Mouse (Mus musculus) erythroblast, embryonic 14.5 days (primary cell): ENCODE results near the gene Ankdd1b. TPM values are rescaled to one million over a fixed set of nuclear protein-coding genes. Genes with fewer than 3 reads are reported as not detected.

Experiments used
- H3K27me3 ChIP-seq: 2 replicates; pipeline ENCODE4 v1.6.1; 2012; ENCODE audit warnings: inconsistent platforms; ENCODE audit not compliant: control insufficient read depth
- H3K36me3 ChIP-seq: 2 replicates; pipeline ENCODE4 v1.6.1; 2012; ENCODE audit warnings: mild to moderate bottlenecking, inconsistent platforms; ENCODE audit not compliant: control insufficient read depth
- H3K4me1 ChIP-seq: 2 replicates; pipeline ENCODE4 v1.6.1; 2012; ENCODE audit warnings: inconsistent platforms; ENCODE audit not compliant: control insufficient read depth
- H3K4me3 ChIP-seq: replicated peaks from 2 replicates; pipeline ENCODE3; 2012; ENCODE audit warnings: moderate library complexity, mild to moderate bottlenecking, inconsistent platforms
- H3K9me3 ChIP-seq: 2 replicates; pipeline ENCODE4 v1.6.1; 2012; ENCODE audit warnings: low read length, inconsistent platforms, mixed read lengths; ENCODE audit not compliant: control insufficient read depth
- GATA1 ChIP-seq: IDR thresholded peaks from 2 replicates; pipeline ENCODE4 v1.6.1; 2012; ENCODE audit warnings: low read length, inconsistent platforms, mixed read lengths
- TAL1 ChIP-seq: IDR thresholded peaks from 3 replicates; pipeline ENCODE4 v1.6.1; 2012; ENCODE audit warnings: low read length, inconsistent platforms, mixed read lengths
- polyA plus RNA-seq: library from polyadenylated mRNA; stranded (reverse); fragments of >175 nt; gene quantifications from 2 replicates; pipeline ENCODE4 v1.2.3, GENCODE M21; 2012

The Ankdd1b gene
- polyA plus RNA-seq, 1 experiment: 0.02 TPM

DNA sequence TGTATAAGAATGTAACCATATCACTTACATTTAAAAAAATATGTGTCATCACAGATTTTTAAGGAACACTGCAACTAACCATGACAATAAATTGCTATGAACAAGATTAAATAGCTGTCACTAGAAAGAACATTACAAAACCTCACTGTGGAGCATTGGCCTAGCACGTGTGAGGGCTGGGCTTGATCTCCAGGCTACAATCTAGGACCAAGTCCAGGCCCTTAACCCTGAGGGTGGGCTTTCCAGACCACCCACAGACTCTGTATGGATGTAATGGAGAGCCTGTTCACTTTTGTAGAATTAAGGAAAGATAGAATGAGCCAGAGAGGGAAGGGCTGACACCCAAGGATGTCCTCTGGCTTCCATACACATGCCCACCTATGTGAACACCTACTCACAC is 8.4 kb downstream of the Ankdd1b start:
- Histone ChIP-seq H3K9me3 (no peaks in the 10 kb centered on the region), H3K4me3 (no peak overlapping the region), H3K27me3 (no peaks in the 10 kb centered on the region), H3K36me3 (no peaks in the 10 kb centered on the region), H3K4me1 (no peaks in the 10 kb centered on the region; the same call in 1 of the 2 replicates)
- TF ChIP-seq GATA1 (no peak), TAL1 (no peak)

DNA sequence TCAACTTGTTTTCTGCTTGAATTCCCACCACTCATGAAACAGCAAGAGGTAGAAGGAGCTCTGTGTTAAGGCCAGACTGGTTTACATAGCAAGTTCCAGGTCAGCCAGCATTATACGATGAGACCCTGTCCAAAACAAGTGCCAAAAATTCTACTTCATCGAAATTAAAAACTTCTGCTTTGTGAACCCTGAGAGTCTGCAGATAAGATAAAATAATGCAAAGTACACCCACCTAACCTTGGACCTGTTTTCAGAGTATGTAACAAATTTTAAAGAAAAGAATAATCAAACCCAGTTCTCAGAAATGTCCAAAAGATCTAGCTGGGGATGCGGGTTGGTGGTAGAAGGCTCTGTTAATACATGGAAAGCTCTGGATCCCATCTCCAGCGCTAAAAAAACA is 12.4 kb downstream of the Ankdd1b start:
- Histone ChIP-seq H3K4me1 (no peaks in the 10 kb centered on the region; the same call in 1 of the 2 replicates), H3K9me3 (no peaks in the 10 kb centered on the region), H3K36me3 (no peaks in the 10 kb centered on the region), H3K27me3 (no peaks in the 10 kb centered on the region), H3K4me3 (no peak overlapping the region)
- TF ChIP-seq GATA1 (no peak), TAL1 (no peak)

GRCm38 (mm10) chr13:96458018-96458417 is 13.0 kb downstream of the Ankdd1b start:
- no peak overlapping the region for H3K4me3 ChIP-seq
- H3K36me3 ChIP-seq: no peaks in the 10 kb centered on the region
- no peak for TF ChIP-seq TAL1
- TF ChIP-seq GATA1: no peak
- H3K27me3 ChIP-seq: no peaks in the 10 kb centered on the region
- H3K4me1 ChIP-seq: no peaks in the 10 kb centered on the region; the same call in 1 of the 2 replicates
- no peaks in the 10 kb centered on the region for H3K9me3 ChIP-seq

DNA sequence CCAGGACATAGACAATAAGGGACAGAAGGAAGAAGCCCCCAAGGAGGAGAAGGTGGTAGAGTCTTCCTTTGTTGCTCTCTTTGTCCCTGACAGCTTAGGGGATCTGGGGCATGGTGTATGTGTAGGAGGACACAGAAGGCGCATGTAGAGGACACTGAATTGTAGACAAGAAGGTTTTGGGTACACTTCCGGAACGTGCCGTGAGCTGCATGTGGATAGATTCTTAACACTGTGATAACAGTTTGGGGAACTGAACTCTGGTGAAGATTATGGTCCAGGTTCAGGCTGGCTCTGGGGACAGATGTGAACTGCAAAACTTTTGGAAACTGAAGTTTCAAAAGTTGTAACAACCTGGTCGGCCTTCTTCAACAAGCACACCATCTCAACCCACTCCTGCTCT is 13.4 kb downstream of the Ankdd1b start:
- Histone ChIP-seq H3K4me3 (no peak overlapping the region), H3K4me1 (no peaks in the 10 kb centered on the region; the same call in 1 of the 2 replicates), H3K27me3 (no peaks in the 10 kb centered on the region), H3K9me3 (no peaks in the 10 kb centered on the region), H3K36me3 (no peaks in the 10 kb centered on the region)
- TF ChIP-seq GATA1 (no peak), TAL1 (no peak)

GRCm38 (mm10) chr13:96454288-96454687 is 16.7 kb downstream of the Ankdd1b start:
- no peaks in the 10 kb centered on the region; the same call in 1 of the 2 replicates for H3K4me1 ChIP-seq
- no peak for TF ChIP-seq TAL1
- TF ChIP-seq GATA1: no peak
- no peaks in the 10 kb centered on the region for H3K27me3 ChIP-seq
- no peaks in the 10 kb centered on the region for H3K36me3 ChIP-seq
- H3K9me3 ChIP-seq: no peaks in the 10 kb centered on the region
- no peak overlapping the region for H3K4me3 ChIP-seq

DNA sequence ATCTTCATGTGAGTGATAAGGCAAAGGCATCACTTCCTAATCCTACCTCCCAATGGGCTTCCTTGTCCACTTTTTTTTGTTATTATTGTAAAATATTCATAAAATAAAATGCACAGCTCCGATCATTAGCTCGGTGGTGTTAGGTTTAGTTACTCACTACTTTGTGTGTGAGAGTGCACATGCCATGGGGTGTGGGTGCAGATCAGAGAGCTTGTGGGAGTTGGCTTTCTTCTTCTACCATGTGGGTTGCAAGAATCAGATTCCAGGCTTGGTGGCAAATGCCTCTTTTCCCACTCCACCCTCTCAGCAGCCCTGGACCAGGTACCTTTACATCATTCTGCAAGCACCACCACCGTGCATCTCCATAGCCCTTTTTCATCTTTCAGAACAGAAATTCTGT is 18.4 kb downstream of the Ankdd1b start:
- Histone ChIP-seq H3K4me3 (no peak overlapping the region), H3K9me3 (no peaks in the 10 kb centered on the region), H3K4me1 (no peaks in the 10 kb centered on the region), H3K27me3 (no peaks in the 10 kb centered on the region), H3K36me3 (no peaks in the 10 kb centered on the region)
- TF ChIP-seq TAL1 (no peak), GATA1 (no peak)

DNA sequence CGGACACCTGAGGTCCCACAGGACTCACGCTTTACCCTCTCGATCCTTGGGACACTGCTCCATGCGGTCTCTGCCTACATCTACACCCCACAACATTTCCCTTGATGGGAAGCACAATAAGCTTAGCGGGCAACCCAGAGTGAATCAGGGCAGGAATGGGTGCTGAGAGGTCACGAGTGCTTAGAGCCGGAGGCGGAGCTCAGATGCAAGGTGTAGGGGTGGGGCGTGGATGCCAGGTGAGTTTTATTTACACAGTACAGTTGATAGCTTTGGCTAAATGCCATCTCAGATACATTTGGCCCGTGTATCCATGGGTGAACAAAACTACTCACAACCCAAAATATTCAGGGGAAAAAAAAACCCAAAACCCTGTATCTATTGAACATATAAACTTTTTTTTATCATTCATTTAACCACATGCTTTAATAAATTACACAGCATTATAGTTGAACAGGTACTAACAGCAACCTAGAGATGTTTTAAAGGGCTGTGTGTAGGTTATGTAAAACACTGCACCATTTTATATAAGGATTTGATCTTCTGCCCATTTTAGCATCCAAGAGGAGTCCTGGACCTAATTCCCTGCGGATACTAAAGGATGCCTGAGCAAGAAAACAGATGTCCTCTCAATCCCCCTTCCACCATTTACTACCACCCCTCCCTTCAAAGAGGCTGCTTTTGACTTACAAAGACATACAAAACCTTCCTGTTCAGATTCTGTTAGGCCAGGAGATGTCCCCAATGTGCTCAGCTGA is 19.4 kb downstream of the Ankdd1b start:
- TF ChIP-seq TAL1 (no peak), GATA1 (no peak)
- Histone ChIP-seq H3K4me1 (no peaks in the 10 kb centered on the region), H3K4me3 (no peak overlapping the region), H3K36me3 (no peaks in the 10 kb centered on the region), H3K27me3 (no peaks in the 10 kb centered on the region), H3K9me3 (no peaks in the 10 kb centered on the region)

- TF ChIP-seq TAL1: no peak
- TF ChIP-seq GATA1: no peak
- H3K4me3 ChIP-seq: no peak overlapping the region
- H3K9me3 ChIP-seq: no peaks in the 10 kb centered on the region
- H3K36me3 ChIP-seq: no peaks in the 10 kb centered on the region
- no peaks in the 10 kb centered on the region for H3K4me1 ChIP-seq
- no peaks in the 10 kb centered on the region for H3K27me3 ChIP-seq
Measured at GRCm38 (mm10) chr13:96450869-96451268, 20.1 kb downstream of the Ankdd1b start.

DNA sequence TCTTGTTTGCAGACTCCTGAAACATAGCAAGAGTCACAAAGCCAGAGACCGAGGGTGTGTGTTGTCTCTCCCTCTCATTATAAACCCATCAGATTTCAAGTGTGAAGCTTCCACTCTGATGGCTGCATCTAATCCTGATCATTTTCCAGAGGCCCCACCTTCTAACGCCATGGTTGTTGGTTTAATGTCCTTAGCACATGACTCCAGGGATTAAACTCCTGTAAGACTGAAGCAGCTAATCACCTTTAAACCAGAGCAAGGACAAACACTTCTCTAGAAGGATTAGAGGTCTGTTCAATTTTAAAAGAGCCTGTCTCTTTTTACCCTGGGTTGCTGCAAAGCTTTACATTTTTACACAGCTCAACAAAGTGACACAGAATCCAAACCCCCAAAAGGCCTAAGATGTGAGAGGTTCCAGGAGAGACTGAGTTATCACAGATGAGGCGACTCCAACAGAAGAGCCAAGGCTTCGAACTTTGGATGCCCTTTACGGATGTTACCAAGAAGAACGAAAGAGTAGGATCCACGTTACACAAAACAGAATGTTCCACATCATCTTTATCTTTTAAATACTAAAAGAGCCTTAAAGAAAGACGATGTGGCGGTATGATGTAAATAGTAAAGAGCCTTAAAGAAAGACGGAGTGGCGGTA is 20.7 kb downstream of the Ankdd1b start:
- Histone ChIP-seq H3K9me3 (no peaks in the 10 kb centered on the region), H3K4me3 (no peak overlapping the region), H3K36me3 (no peaks in the 10 kb centered on the region), H3K27me3 (no peaks in the 10 kb centered on the region), H3K4me1 (no peaks in the 10 kb centered on the region)
- no peak for TF ChIP-seq TAL1
- TF ChIP-seq GATA1: no peak
